Mouse (Mus musculus): ENCODE measurements around the gene Macrod2.

Macrod2 gene

GRCm38 (mm10) chr2:142169649-142170048 is 1774.5 kb downstream of the Macrod2 start:
- in situ Hi-C loops (cut with MboI, MseI) = no loop called here

GRCm38 (mm10) chr2:142172706-142173105 is 1777.6 kb downstream of the Macrod2 start:
- in situ Hi-C loops (cut with MboI, MseI) = no loop called here

- in situ Hi-C loops (cut with MboI, MseI) = no loop called here
Observed at GRCm38 (mm10) chr2:142174039-142174438, 1778.9 kb downstream of the Macrod2 start.

- in situ Hi-C loops (cut with MboI, MseI) = no loop called here
Observed at GRCm38 (mm10) chr2:142186922-142187321, 1791.8 kb downstream of the Macrod2 start.

GRCm38 (mm10) chr2:142187428-142187827 is 1792.3 kb downstream of the Macrod2 start:
- in situ Hi-C loops (cut with MboI, MseI) = no loop called here

- in situ Hi-C loops (cut with MboI, MseI) = loop anchor here in 1 of 2 experiments (10.0 kb wide), 1 partner anchor 1533 kb away; no protein-coding TSS in a partner anchor
Observed at GRCm38 (mm10) chr2:142217371-142217770, 1822.3 kb downstream of the Macrod2 start.

- in situ Hi-C loops (cut with MboI, MseI) = no loop called here
Observed at GRCm38 (mm10) chr2:142222137-142222921, 1827.2 kb downstream of the Macrod2 start.

GRCm38 (mm10) chr2:142222926-142223325 is 1827.8 kb downstream of the Macrod2 start:
- in situ Hi-C loops (cut with MboI, MseI) = no loop called here

GRCm38 (mm10) chr2:142230985-142231549 is 1836.0 kb downstream of the Macrod2 start:
- in situ Hi-C loops (cut with MboI, MseI) = no loop called here

GRCm38 (mm10) chr2:142232828-142233227 is 1837.7 kb downstream of the Macrod2 start:
- in situ Hi-C loops (cut with MboI, MseI) = no loop called here

GRCm38 (mm10) chr2:142243483-142243882 is 1848.4 kb downstream of the Macrod2 start:
- in situ Hi-C loops (cut with MboI, MseI) = no loop called here

GRCm38 (mm10) chr2:142250383-142250782 is 1855.3 kb downstream of the Macrod2 start:
- in situ Hi-C loops (cut with MboI, MseI) = no loop called here

GRCm38 (mm10) chr2:142251518-142251917 is 1856.4 kb downstream of the Macrod2 start:
- in situ Hi-C loops (cut with MboI, MseI) = no loop called here

GRCm38 (mm10) chr2:142253913-142254312 is 1858.8 kb downstream of the Macrod2 start:
- in situ Hi-C loops (cut with MboI, MseI) = no loop called here

- in situ Hi-C loops (cut with MboI, MseI) = no loop called here
Observed at GRCm38 (mm10) chr2:142254566-142254965, 1859.5 kb downstream of the Macrod2 start.

- in situ Hi-C loops (cut with MboI, MseI) = no loop called here
Observed at GRCm38 (mm10) chr2:142257501-142257900, 1862.4 kb downstream of the Macrod2 start.

- in situ Hi-C loops (cut with MboI, MseI) = no loop called here
Observed at GRCm38 (mm10) chr2:142261046-142261445, 1865.9 kb downstream of the Macrod2 start.

- in situ Hi-C loops (cut with MboI, MseI) = no loop called here
Observed at GRCm38 (mm10) chr2:142264697-142265096, 1869.6 kb downstream of the Macrod2 start.

GRCm38 (mm10) chr2:142267836-142268235 is 1872.7 kb downstream of the Macrod2 start:
- in situ Hi-C loops (cut with MboI, MseI) = no loop called here

- in situ Hi-C loops (cut with MboI, MseI) = no loop called here
Observed at GRCm38 (mm10) chr2:142286761-142287160, 1891.7 kb downstream of the Macrod2 start.

GRCm38 (mm10) chr2:142294831-142295230 is 1899.7 kb downstream of the Macrod2 start:
- in situ Hi-C loops (cut with MboI, MseI) = no loop called here

- in situ Hi-C loops (cut with MboI, MseI) = no loop called here
Observed at GRCm38 (mm10) chr2:142303098-142303911, 1908.2 kb downstream of the Macrod2 start.
